Mouse (Mus musculus) skeletal muscle tissue, adult 2 months (tissue): ENCODE results near the gene Fsip1.

Experiments
- DNase-seq: peaks from one replicate; pipeline ENCODE4 v3.0.0-alpha.2; 2012; ENCODE audit warnings: low read depth, low spot score

The Fsip1 gene

DNA sequence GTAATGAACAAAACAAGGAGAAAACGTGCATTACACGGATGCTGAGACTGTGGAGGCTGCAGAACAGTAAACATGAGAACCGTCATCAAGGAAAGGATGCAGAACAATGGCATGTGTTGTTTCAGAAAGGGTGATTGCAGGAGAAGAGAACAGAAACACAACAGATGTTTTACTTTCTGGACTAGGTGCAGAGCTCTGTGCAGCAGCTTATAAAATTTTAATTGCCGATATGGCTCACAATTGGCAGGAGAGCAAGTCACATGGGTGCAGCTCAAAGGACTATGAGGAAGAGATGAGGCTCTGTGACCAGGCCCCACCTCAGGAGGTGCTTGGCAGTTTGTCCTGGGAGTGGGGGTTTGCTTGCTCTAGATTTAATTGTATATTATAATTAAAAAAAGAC, 157.7 kb downstream of the Fsip1 start:
- DNase-seq = no peak

GRCm38 (mm10) chr2:118091226-118091625, 165.5 kb downstream of the Fsip1 start:
- DNase-seq = no peak

DNA sequence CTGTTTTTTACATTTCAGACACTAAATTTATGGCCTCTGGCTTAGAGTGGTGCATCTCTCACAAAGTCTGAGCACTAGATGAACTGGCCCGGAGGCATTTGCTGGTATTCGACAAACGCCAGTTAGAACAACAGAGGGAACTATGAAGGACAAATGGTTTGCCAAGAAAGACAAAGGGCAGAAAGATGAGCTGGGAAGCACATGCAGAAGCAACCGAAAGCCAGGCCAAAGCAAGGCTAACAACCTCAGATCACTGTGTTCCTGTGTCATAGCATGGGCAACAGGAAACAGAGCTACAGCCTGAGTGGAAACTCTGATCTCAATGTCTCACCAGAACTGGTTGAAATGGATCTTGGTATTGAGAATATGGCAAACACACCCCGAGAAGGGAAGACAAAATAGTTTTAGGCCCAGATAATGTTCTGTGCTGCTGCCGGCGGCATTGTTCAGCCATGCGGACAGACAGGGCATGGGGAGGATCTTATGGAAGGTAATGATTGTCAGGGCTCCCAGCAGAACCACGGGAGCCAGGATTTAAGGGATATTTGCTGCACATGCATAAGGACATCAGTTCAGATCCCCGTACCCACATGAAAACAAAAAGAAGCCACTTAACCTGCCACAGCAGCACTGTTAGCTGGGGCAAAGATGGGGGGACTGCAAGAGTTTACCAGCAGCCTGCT, 169.6 kb downstream of the Fsip1 start:
- peak; percentile 20 for DNase-seq

- no peak for DNase-seq
Observed at GRCm38 (mm10) chr2:118085647-118086046, 171.1 kb downstream of the Fsip1 start.

- no peak for DNase-seq
Observed at GRCm38 (mm10) chr2:118084693-118085092, 172.1 kb downstream of the Fsip1 start.

- no peak for DNase-seq
Observed at GRCm38 (mm10) chr2:118083652-118084051, 173.1 kb downstream of the Fsip1 start.

- DNase-seq = no peak
Observed at GRCm38 (mm10) chr2:118081581-118081980, 175.2 kb downstream of the Fsip1 start.
